Mouse (Mus musculus): ENCODE data around the gene Ppp6r1. TPM values are rescaled to one million over a fixed set of nuclear protein-coding genes. Genes with fewer than 3 reads are reported as not detected.

The Ppp6r1 gene
- polyA plus RNA-seq, 1 experiment, result 60.3 TPM

DNA sequence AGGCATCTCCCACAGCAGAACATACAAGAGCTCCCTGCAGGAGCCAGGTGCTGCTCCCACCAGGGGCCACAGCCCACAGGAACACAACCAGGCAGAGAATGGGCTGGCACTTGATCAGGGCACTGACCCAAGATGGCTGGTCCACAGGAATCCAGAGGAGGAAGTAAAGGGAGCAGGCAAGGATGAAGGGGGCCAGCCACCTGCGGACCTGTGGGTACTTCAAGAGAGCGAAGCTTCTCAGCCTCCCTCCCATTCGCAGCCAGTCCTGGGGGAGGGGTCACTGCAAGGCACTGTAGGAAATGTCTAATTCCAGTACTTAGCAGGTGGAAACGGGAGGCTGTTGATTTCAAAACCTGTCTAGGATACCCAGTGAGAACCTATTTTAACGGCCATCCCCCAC lies 29.2 kb downstream of the Ppp6r1 start:
- TF ChIP-seq CTCF (IDR thresholded peaks at IDR 0.05; ENCODE audit: borderline replicate concordance, insufficient read depth, low read length), result no peak
- TF ChIP-seq POLR2A (IDR thresholded peaks at IDR 0.05; ENCODE audit: low read depth, low read length), result no peak
- Histone ChIP-seq H3K27ac (ENCODE audit: insufficient read depth, low read length) (no peak overlapping the region), H3K4me3 (ENCODE audit: insufficient read depth, low read length) (no peak overlapping the region), H3K4me1 (ENCODE audit: control insufficient read depth, insufficient read depth, low read length) (no peaks in the 10 kb centered on the region)

DNA sequence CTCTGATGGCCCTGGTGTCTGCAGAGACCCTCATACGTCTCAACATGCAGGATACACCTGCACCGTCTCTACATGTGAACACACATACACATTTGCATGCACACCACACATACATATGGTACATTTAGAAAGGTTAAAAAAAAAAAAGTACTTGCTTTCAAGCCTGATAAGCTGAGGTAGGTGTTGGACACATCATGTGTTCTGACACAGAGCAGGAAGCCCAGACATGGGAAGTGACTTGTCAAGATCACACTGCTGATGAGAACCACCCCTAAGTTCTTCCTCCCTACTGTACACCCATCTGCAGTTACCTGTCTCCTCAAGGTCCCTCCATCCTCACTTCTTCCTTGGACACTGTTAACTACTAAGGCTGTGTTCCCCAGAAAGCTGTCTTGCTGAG lies 32.9 kb downstream of the Ppp6r1 start:
- H3K4me1 ChIP-seq (ENCODE audit: control insufficient read depth, insufficient read depth, low read length), result no peaks in the 10 kb centered on the region
- no peak overlapping the region for H3K27ac ChIP-seq (ENCODE audit: insufficient read depth, low read length)
- TF ChIP-seq CTCF (IDR thresholded peaks at IDR 0.05; ENCODE audit: borderline replicate concordance, insufficient read depth, low read length) (no peak), POLR2A (IDR thresholded peaks at IDR 0.05; ENCODE audit: low read depth, low read length) (no peak)
- H3K4me3 ChIP-seq (ENCODE audit: insufficient read depth, low read length), result no peak overlapping the region

DNA sequence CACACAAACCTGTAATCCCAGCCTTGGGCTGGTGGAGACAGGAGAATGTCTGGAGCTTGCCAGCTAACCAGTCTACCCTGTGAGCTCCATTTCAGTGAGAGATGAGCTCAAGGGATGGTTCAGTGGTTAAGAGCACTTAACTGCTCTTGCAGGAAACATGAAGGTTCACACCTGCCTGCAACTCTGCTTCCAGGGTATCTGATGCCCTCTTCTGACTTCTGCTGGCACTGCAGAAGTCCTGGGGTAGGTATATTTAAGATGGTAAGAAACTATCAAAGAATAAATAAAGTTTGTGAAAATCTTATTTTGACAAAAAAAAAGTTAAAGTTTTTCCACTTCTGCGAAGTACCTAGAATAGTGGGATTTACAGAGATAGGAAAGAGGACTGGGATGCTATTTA lies 34.5 kb downstream of the Ppp6r1 start:
- Histone ChIP-seq H3K4me1 (ENCODE audit: control insufficient read depth, insufficient read depth, low read length) (no peaks in the 10 kb centered on the region), H3K27ac (ENCODE audit: insufficient read depth, low read length) (no peak overlapping the region), H3K4me3 (ENCODE audit: insufficient read depth, low read length) (no peak overlapping the region)
- TF ChIP-seq CTCF (IDR thresholded peaks at IDR 0.05; ENCODE audit: borderline replicate concordance, insufficient read depth, low read length) (no peak), POLR2A (IDR thresholded peaks at IDR 0.05; ENCODE audit: low read depth, low read length) (no peak)

DNA sequence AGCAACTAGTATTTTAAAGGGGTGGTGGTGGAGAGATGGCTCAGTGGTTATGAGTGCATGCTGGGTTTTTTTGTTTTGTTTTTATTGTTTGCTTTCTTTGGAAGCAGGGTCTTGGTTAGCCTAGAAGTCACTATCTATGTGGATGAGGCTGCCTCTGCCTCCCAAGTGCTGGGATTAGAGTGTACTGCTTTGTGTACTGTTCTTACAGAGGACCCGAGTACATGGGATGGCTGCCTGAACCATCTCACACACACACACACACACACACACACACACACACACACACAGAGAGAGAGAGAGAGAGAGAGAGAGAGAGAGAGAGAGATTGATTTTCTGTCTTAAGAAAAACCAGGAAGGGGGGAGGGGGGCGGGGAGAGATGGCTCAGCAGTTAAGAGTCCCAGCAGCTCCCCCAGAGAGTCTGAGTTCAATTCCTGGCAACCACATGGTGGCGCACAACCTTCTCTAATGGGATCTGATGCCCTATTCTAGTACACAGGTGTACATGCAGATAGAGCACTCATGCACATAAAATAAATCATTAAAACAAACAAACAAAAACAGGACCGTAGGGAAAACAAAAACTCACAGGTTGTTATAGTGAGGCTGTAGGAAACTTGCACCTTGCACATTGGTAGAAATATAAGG lies 35.2 kb downstream of the Ppp6r1 start:
- TF ChIP-seq CTCF (IDR thresholded peaks at IDR 0.05; ENCODE audit: borderline replicate concordance, insufficient read depth, low read length) (no peak), POLR2A (IDR thresholded peaks at IDR 0.05; ENCODE audit: low read depth, low read length) (no peak)
- no peaks in the 10 kb centered on the region for H3K4me1 ChIP-seq (ENCODE audit: control insufficient read depth, insufficient read depth, low read length)
- no peak overlapping the region for H3K4me3 ChIP-seq (ENCODE audit: insufficient read depth, low read length)

DNA sequence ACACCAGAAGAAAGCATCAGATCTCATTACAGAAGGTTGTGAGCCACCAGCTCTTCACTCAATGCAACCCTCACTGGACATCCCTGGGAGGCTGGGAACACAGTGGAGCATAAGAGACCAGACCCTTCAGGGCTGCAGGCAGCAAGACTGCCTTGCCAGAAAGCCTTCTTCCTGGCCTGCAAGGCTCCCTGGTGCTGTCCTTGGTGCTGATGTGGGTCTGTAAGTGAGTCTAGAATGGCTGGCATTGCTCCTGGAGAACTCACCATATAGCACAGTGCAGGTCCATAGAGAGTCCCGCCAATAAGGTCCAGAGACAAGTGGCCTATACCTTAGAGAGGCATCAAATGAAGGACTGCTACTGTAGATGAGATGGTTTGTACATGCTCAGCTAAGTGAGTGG lies 38.8 kb downstream of the Ppp6r1 start:
- no peak overlapping the region for H3K27ac ChIP-seq (ENCODE audit: insufficient read depth, low read length)
- H3K4me3 ChIP-seq (ENCODE audit: insufficient read depth, low read length), result no peak overlapping the region
- no peaks in the 10 kb centered on the region for H3K4me1 ChIP-seq (ENCODE audit: control insufficient read depth, insufficient read depth, low read length)
- TF ChIP-seq CTCF (IDR thresholded peaks at IDR 0.05; ENCODE audit: borderline replicate concordance, insufficient read depth, low read length) (no peak), POLR2A (IDR thresholded peaks at IDR 0.05; ENCODE audit: low read depth, low read length) (no peak)

More for the DNA sequence above, 35.2 kb downstream of the Ppp6r1 start:
- no peak overlapping the region for H3K27ac ChIP-seq (ENCODE audit: insufficient read depth, low read length)

DNA sequence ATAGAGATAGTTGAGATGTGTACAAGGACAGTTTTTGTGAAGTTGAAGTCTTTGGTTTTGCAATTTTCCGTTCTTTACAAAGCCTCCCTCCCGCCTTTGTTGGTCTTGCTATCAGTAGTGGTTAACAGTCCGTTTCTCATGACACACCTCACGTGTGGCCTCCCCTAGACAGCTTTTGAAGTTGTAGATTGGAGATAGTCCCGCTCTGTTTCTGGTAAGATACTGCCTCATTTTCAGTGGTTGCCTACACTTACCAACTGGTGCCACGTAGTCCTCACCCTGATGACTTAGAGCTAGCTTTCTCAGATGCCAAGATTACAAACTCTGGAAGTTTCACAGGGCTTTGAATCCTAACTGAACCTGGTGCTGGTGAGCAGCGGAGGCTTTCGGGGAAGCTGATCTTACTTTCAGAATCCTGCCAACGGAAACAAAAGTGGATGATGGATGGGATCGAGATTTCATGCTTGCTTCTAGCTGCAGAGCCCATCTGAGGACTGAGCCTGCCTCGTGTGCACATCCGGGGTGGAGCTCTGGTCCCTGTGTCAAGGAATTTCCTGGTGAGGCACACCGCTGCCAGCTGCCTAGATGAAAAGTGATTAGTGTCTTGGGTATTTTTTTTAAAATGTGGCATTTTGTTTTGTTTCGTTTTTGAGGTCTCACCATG lies 44.9 kb downstream of the Ppp6r1 start:
- no peak for TF ChIP-seq CTCF (IDR thresholded peaks at IDR 0.05; ENCODE audit: borderline replicate concordance, insufficient read depth, low read length)
- no peak for TF ChIP-seq POLR2A (IDR thresholded peaks at IDR 0.05; ENCODE audit: low read depth, low read length)
- Histone ChIP-seq H3K27ac (ENCODE audit: insufficient read depth, low read length) (no peak overlapping the region), H3K4me1 (ENCODE audit: control insufficient read depth, insufficient read depth, low read length) (no peaks in the 10 kb centered on the region), H3K4me3 (ENCODE audit: insufficient read depth, low read length) (no peak overlapping the region)

DNA sequence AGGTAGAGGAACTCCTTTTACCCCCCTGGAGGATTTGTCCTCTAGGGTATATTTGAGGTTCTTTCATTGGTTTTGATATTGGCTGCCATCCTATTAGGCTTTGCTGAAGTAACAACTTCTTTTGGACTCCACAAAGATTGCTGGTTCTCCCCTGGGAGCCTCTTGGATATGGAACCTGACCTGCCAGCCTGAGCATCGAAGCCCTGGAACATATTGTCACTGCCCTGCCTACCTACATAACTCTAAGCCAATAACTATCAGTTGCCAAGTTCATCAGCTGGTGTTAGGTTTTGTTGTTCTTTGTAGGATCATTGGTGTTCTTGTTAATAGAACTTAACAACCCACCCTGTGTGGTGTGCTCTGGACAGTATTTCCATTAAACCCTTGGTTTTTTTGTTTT lies 45.9 kb downstream of the Ppp6r1 start:
- no peaks in the 10 kb centered on the region for H3K4me1 ChIP-seq (ENCODE audit: control insufficient read depth, insufficient read depth, low read length)
- no peak overlapping the region for H3K27ac ChIP-seq (ENCODE audit: insufficient read depth, low read length)
- H3K4me3 ChIP-seq (ENCODE audit: insufficient read depth, low read length), result no peak overlapping the region
- TF ChIP-seq POLR2A (IDR thresholded peaks at IDR 0.05; ENCODE audit: low read depth, low read length) (no peak), CTCF (IDR thresholded peaks at IDR 0.05; ENCODE audit: borderline replicate concordance, insufficient read depth, low read length) (no peak)

DNA sequence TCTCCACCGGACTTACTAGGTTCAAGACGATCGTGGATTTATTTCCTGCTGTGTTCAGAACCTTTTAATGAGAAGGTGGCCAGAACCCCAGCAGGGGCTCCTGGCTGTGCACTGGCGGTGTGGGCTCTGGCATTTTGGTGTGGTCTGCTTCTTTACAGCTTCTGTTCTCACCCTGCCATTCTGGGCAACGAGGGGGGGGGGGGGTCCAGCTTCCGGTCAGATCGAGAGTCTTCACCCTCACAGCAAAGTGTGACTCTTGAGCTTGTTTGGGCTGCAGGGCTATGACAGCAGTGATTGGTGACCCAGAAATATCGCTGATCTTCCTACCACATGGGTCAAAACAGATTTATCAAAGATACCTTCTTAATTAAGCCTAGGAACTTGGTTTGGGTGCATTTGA lies 46.4 kb downstream of the Ppp6r1 start:
- Histone ChIP-seq H3K4me3 (ENCODE audit: insufficient read depth, low read length) (no peak overlapping the region), H3K27ac (ENCODE audit: insufficient read depth, low read length) (no peak overlapping the region), H3K4me1 (ENCODE audit: control insufficient read depth, insufficient read depth, low read length) (no peaks in the 10 kb centered on the region)
- TF ChIP-seq CTCF (IDR thresholded peaks at IDR 0.05; ENCODE audit: borderline replicate concordance, insufficient read depth, low read length) (no peak), POLR2A (IDR thresholded peaks at IDR 0.05; ENCODE audit: low read depth, low read length) (no peak)

DNA sequence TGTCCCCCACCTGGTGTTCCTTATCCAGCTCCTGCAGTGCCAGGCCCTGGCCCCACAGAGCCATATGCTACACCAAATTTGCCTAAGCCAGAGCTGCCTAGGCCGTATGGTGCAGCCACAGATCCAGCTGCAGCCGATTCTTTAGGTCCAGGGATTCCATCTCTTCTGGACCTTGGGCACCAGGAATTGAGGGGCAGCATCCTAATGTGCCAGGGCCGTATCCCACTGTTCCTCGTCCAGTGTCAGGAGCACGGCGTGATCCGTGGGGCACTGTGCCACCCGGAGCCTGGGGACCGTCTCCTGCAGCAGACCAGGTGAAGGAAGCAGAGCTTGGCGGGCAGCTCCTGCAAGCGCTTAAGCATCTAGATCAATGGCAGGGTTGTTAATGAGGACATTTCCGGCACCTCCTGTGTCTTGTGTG lies 46.9 kb downstream of the Ppp6r1 start:
- TF ChIP-seq CTCF (IDR thresholded peaks at IDR 0.05; ENCODE audit: borderline replicate concordance, insufficient read depth, low read length), result no peak
- no peak for TF ChIP-seq POLR2A (IDR thresholded peaks at IDR 0.05; ENCODE audit: low read depth, low read length)
- Histone ChIP-seq H3K27ac (ENCODE audit: insufficient read depth, low read length) (no peak overlapping the region), H3K4me3 (ENCODE audit: insufficient read depth, low read length) (no peak overlapping the region), H3K4me1 (ENCODE audit: control insufficient read depth, insufficient read depth, low read length) (no peaks in the 10 kb centered on the region)

DNA sequence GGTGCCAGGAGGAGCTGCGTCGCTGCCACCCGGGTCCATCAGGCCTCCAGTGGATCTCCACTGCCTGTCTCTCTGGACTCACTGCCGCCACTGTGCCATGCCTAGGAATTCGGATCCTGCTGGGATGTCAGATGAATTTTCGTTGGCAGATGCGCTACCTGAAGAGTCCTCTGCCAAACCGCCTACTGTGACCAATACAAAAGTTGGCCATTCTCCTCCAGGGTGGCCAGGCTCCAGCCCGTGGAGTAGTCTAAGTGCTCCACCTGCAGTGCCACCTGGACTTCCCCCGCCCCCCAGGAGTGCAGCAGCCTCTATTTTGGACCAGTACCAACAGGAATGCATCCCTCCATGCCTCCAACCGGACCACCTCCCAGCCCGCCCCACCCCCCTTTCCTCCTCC lies 47.3 kb downstream of the Ppp6r1 start:
- no peak overlapping the region for H3K27ac ChIP-seq (ENCODE audit: insufficient read depth, low read length)
- no peak overlapping the region for H3K4me3 ChIP-seq (ENCODE audit: insufficient read depth, low read length)
- H3K4me1 ChIP-seq (ENCODE audit: control insufficient read depth, insufficient read depth, low read length), result no peaks in the 10 kb centered on the region
- TF ChIP-seq POLR2A (IDR thresholded peaks at IDR 0.05; ENCODE audit: low read depth, low read length) (no peak), CTCF (IDR thresholded peaks at IDR 0.05; ENCODE audit: borderline replicate concordance, insufficient read depth, low read length) (no peak)

Measured in embryonic fibroblast, embryonic 13.5 days (primary cell).